Mouse (Mus musculus) heart, postnatal 0 days (tissue): ENCODE measurements at regions not wholly inside any gene's neighbourhood (a gene's known extent, or its start where the extent isn't known, plus 50 kb on each side); places are given as distances from the start of the nearest gene placed in this dataset.
A peak's percentile ranks its signal among the peaks of the same experiment; 100 is the strongest.

Experiments used
- ATAC-seq: fragments of 200-750 bp; cut with Nextera tagmentation; 2 replicates; pipeline ENCODE4 v1.8.0; 2017; ENCODE audit warnings: low read depth, moderate number of reproducible peaks, moderate library complexity; ENCODE audit not compliant: insufficient read depth
- DNase-seq: peaks from one replicate; pipeline ENCODE4 v3.0.0-alpha.2; 2016; ENCODE audit warnings: low spot score
- H3K27ac ChIP-seq: fragments of 300-500 bp; sonication (generic); 2 replicates; pipeline ENCODE4 v1.5.1; 2014; ENCODE audit warnings: low read depth, mild to moderate bottlenecking
- H3K27me3 ChIP-seq: fragments of 300-500 bp; sonication (generic); 2 replicates; pipeline ENCODE4 v1.6.1; 2014; ENCODE audit warnings: low read length, mixed read lengths; ENCODE audit not compliant: control insufficient read depth, insufficient read depth
- H3K36me3 ChIP-seq: fragments of 300-500 bp; sonication (generic); replicated peaks from 2 replicates; pipeline ENCODE4 v1.6.1; 2014; ENCODE audit warnings: low read length, mixed read lengths; ENCODE audit not compliant: control insufficient read depth, insufficient read depth
- H3K4me1 ChIP-seq: fragments of 300-500 bp; sonication (generic); 2 replicates; pipeline ENCODE4 v1.6.1; 2014; ENCODE audit warnings: antibody characterized with exemption; ENCODE audit not compliant: control insufficient read depth, insufficient read depth
- H3K4me2 ChIP-seq: fragments of 300-500 bp; sonication (generic); 2 replicates; pipeline ENCODE4 v1.6.1; 2014; ENCODE audit warnings: low read depth, mild to moderate bottlenecking, low read length, moderate library complexity
- H3K4me3 ChIP-seq: fragments of 300-500 bp; sonication (generic); 2 replicates; pipeline ENCODE4 v1.5.1; 2014; ENCODE audit warnings: low read depth, low read length
- H3K9ac ChIP-seq: fragments of 300-500 bp; sonication (generic); replicated peaks from 2 replicates; pipeline ENCODE4 v1.6.1; 2014; ENCODE audit warnings: low read depth, low read length, mixed read lengths
- H3K9me3 ChIP-seq: fragments of 300-500 bp; sonication (generic); replicated peaks from 2 replicates; pipeline ENCODE4 v1.6.1; 2016; ENCODE audit warnings: low read length; ENCODE audit not compliant: control insufficient read depth
- CTCF ChIP-seq: IDR thresholded peaks from 2 replicates; pipeline ENCODE4 v1.5.1; 2016; ENCODE audit warnings: antibody characterized with exemption, control low read depth, low read depth
- EP300 ChIP-seq: IDR thresholded peaks from 2 replicates; pipeline ENCODE4 v1.6.1; 2016; ENCODE audit warnings: antibody characterized with exemption, low read depth
- WGBS: fragments of 180-500 bp; shearing (Covaris S2); extraction: QIAGEN DNeasy Blood & Tissue Kit; methylation state at CpG from one replicate; pipeline ENCODE4 v1.1.7; 2014; 5-methylcytosine and 5-hydroxymethylcytosine counted together

GRCm38 (mm10) chr6:133904501-133904900, 50.9 kb upstream of the Kap start:
- no peaks in the 10 kb centered on the region for H3K27me3 ChIP-seq
- H3K9ac ChIP-seq, result no peak overlapping the region
- H3K4me1 ChIP-seq, result no peaks in the 10 kb centered on the region
- no peaks in the 10 kb centered on the region for H3K36me3 ChIP-seq
- no peaks in the 10 kb centered on the region for H3K9me3 ChIP-seq
- peak; percentile 19 for DNase-seq
- H3K4me2 ChIP-seq, result no peak overlapping the region
- H3K27ac ChIP-seq, result no peak overlapping the region
- TF ChIP-seq CTCF (peak; percentile 58), EP300 (no peak)
- ATAC-seq, result no peak
- 27% methylated on average over 5 of the region's 5 CpGs for WGBS
- H3K4me3 ChIP-seq, result no peak overlapping the region

GRCm38 (mm10) chr6:133934667-133935066, 81.1 kb upstream of the Kap start:
- WGBS, result 77% methylated on average over 7 of the region's 7 CpGs
- ATAC-seq (no peak; the same call in 1 of the 2 replicates), DNase-seq (no peak)
- Histone ChIP-seq H3K4me2 (no peak overlapping the region), H3K4me3 (no peak overlapping the region), H3K4me1 (no peaks in the 10 kb centered on the region), H3K27ac (no peak overlapping the region), H3K36me3 (no peaks in the 10 kb centered on the region), H3K9ac (no peak overlapping the region), H3K27me3 (no peaks in the 10 kb centered on the region), H3K9me3 (no peaks in the 10 kb centered on the region)
- no peak for TF ChIP-seq CTCF

GRCm38 (mm10) chr6:133935671-133936070, 82.1 kb upstream of the Kap start:
- WGBS, result 76% methylated on average over 2 of the region's 2 CpGs
- H3K9me3 ChIP-seq, result no peaks in the 10 kb centered on the region
- DNase-seq, result no peak
- no peak for ATAC-seq
- TF ChIP-seq CTCF (no peak), EP300 (no peak)
- H3K4me2 ChIP-seq, result no peak overlapping the region
- H3K27me3 ChIP-seq, result no peaks in the 10 kb centered on the region
- no peak overlapping the region for H3K27ac ChIP-seq
- H3K4me1 ChIP-seq, result no peaks in the 10 kb centered on the region
- H3K36me3 ChIP-seq, result no peaks in the 10 kb centered on the region
- no peak overlapping the region for H3K4me3 ChIP-seq
- no peak overlapping the region for H3K9ac ChIP-seq

DNA sequence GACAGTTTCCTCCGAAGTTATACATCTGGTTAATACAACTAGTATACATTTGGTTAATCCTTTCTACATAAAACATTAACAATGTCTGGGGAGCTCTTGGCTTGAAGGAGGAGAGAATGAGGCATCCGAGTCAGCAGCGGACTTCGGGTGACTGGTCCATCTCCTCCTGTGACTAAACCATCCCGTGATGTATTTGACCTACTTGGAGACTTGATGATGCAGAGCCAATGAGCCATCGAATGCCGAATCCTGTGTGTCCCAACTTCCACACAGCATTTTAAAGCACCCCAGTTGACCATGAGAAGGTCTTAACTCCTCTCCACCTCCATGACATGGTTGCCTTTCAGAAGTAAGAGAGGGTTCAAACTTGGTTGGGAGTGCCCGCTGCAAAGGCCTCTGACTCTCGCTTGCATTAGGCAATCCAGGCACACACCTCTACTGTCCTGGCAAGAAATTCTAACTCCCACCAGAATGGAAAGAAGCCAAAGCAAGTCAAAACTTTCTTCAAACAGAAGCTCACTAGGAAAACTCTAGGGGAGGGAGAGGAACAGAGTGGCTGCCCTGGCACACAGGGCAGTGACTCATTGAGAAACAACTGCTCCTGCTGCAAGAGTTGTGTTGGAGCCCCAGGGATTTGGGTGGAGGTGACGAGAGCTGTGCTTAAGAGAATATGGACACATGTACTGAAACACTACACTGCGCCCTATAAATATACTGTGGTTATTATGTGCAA, 75.4 kb upstream of the Etv6 start:
- Histone ChIP-seq H3K9ac (no peak overlapping the region), H3K9me3 (no peaks in the 10 kb centered on the region), H3K4me2 (no peak overlapping the region), H3K36me3 (no peaks in the 10 kb centered on the region), H3K4me1 (no peaks in the 10 kb centered on the region), H3K27me3 (no peaks in the 10 kb centered on the region), H3K27ac (no peak overlapping the region), H3K4me3 (no peak overlapping the region)
- DNase-seq (no peak), ATAC-seq (no peak)
- TF ChIP-seq EP300, result no peak
- no peak for TF ChIP-seq CTCF
- WGBS, result 75% methylated on average over 11 of the region's 11 CpGs

GRCm38 (mm10) chr6:133960713-133961112, 74.8 kb upstream of the Etv6 start:
- H3K4me3 ChIP-seq, result no peak overlapping the region
- TF ChIP-seq CTCF (peak; percentile 91), EP300 (no peak)
- H3K27me3 ChIP-seq, result no peaks in the 10 kb centered on the region
- no peaks in the 10 kb centered on the region for H3K36me3 ChIP-seq
- 19% methylated on average over 7 of the region's 7 CpGs for WGBS
- H3K4me2 ChIP-seq, result no peak overlapping the region
- no peak overlapping the region for H3K9ac ChIP-seq
- H3K4me1 ChIP-seq, result no peaks in the 10 kb centered on the region
- no peak overlapping the region for H3K27ac ChIP-seq
- ATAC-seq (no peak), DNase-seq (peak; percentile 78)
- no peaks in the 10 kb centered on the region for H3K9me3 ChIP-seq

- DNase-seq (no peak), ATAC-seq (no peak)
- Histone ChIP-seq H3K9ac (no peak overlapping the region), H3K27me3 (no peaks in the 10 kb centered on the region), H3K9me3 (no peaks in the 10 kb centered on the region), H3K4me1 (no peaks in the 10 kb centered on the region), H3K27ac (no peak overlapping the region), H3K4me2 (no peak overlapping the region), H3K36me3 (no peaks in the 10 kb centered on the region), H3K4me3 (no peak overlapping the region)
- no peak for TF ChIP-seq EP300
- no peak for TF ChIP-seq CTCF
- 93% methylated on average over 5 of the region's 5 CpGs for WGBS
These were observed 72.9 kb upstream of the Etv6 start for GRCm38 (mm10) chr6:133962641-133963040.
